Mouse (Mus musculus): ENCODE data around the gene Cacna1b.

The Cacna1b gene

GRCm38 (mm10) chr2:24719645-24720379 is 43.1 kb downstream of the Cacna1b start:
- DNase-seq (ENCODE audit: extremely low spot score, low spot score) = no peak

- no peak for DNase-seq (ENCODE audit: extremely low spot score, low spot score)
Measured at GRCm38 (mm10) chr2:24718906-24719305, 44.0 kb downstream of the Cacna1b start.

GRCm38 (mm10) chr2:24717963-24718362 is 45.0 kb downstream of the Cacna1b start:
- no peak for DNase-seq (ENCODE audit: extremely low spot score, low spot score)

- no peak for DNase-seq (ENCODE audit: extremely low spot score, low spot score)
Measured at GRCm38 (mm10) chr2:24717461-24717860, 45.5 kb downstream of the Cacna1b start.

- no peak for DNase-seq (ENCODE audit: extremely low spot score, low spot score)
Measured at GRCm38 (mm10) chr2:24705929-24706328, 57.0 kb downstream of the Cacna1b start.

- no peak for DNase-seq (ENCODE audit: extremely low spot score, low spot score)
Measured at GRCm38 (mm10) chr2:24702208-24702957, 60.6 kb downstream of the Cacna1b start.

- DNase-seq (ENCODE audit: extremely low spot score, low spot score) = no peak
Measured at GRCm38 (mm10) chr2:24697281-24697980, 65.5 kb downstream of the Cacna1b start.

GRCm38 (mm10) chr2:24692371-24692770 is 70.6 kb downstream of the Cacna1b start:
- DNase-seq (ENCODE audit: extremely low spot score, low spot score) = no peak

GRCm38 (mm10) chr2:24690356-24690755 is 72.6 kb downstream of the Cacna1b start:
- DNase-seq (ENCODE audit: extremely low spot score, low spot score) = no peak

- DNase-seq (ENCODE audit: extremely low spot score, low spot score) = no peak
Measured at GRCm38 (mm10) chr2:24685347-24685746, 77.6 kb downstream of the Cacna1b start.

- no peak for DNase-seq (ENCODE audit: extremely low spot score, low spot score)
Measured at GRCm38 (mm10) chr2:24684796-24685195, 78.2 kb downstream of the Cacna1b start.

- no peak for DNase-seq (ENCODE audit: extremely low spot score, low spot score)
Measured at GRCm38 (mm10) chr2:24683266-24683665, 79.7 kb downstream of the Cacna1b start.

GRCm38 (mm10) chr2:24680731-24681130 is 82.2 kb downstream of the Cacna1b start:
- DNase-seq (ENCODE audit: extremely low spot score, low spot score) = no peak

- DNase-seq (ENCODE audit: extremely low spot score, low spot score) = no peak
Measured at GRCm38 (mm10) chr2:24680176-24680575, 82.8 kb downstream of the Cacna1b start.

GRCm38 (mm10) chr2:24679012-24679651 is 83.8 kb downstream of the Cacna1b start:
- DNase-seq (ENCODE audit: extremely low spot score, low spot score) = peak; percentile 74

- DNase-seq (ENCODE audit: extremely low spot score, low spot score) = no peak
Measured at GRCm38 (mm10) chr2:24678538-24678937, 84.4 kb downstream of the Cacna1b start.

GRCm38 (mm10) chr2:24678110-24678509 is 84.8 kb downstream of the Cacna1b start:
- DNase-seq (ENCODE audit: extremely low spot score, low spot score) = no peak

GRCm38 (mm10) chr2:24677629-24678028 is 85.3 kb downstream of the Cacna1b start:
- DNase-seq (ENCODE audit: extremely low spot score, low spot score) = no peak

- no peak for DNase-seq (ENCODE audit: extremely low spot score, low spot score)
Measured at GRCm38 (mm10) chr2:24674432-24675006, 88.4 kb downstream of the Cacna1b start.

- DNase-seq (ENCODE audit: extremely low spot score, low spot score) = no peak
Measured at GRCm38 (mm10) chr2:24668598-24668997, 94.4 kb downstream of the Cacna1b start.

GRCm38 (mm10) chr2:24664678-24665257 is 98.2 kb downstream of the Cacna1b start:
- peak; percentile 43 for DNase-seq (ENCODE audit: extremely low spot score, low spot score)
